ENCODE assay signal across 17 mouse cellular contexts in genomic region chr17:3243672-3244071, GRCm38 (mm10).
"Had no signal": no experiment of that assay in that cellular context is flagged by ENCODE, and none has a peak within 500 bp of the region (broad histone marks: within the 10 kb centered on the region; RNA-seq: fewer than 3 reads in every experiment).

No protein-coding gene starts in this region.

- H3K27ac ChIP-seq: limb, embryonic 12.5 days; liver, embryonic 13.5 days; lung, embryonic 15.5 days; macrophage; neural tube, embryonic 12.5 days; stomach, postnatal 0 days had no signal

- H3K4me2 ChIP-seq: limb, embryonic 12.5 days; liver, embryonic 13.5 days; lung, embryonic 15.5 days; midbrain, embryonic 11.5 days; midbrain, embryonic 15.5 days; neural tube, embryonic 12.5 days had no signal

- H3K36me3 ChIP-seq: lung, embryonic 15.5 days; midbrain, embryonic 15.5 days had no signal

- H3K9ac ChIP-seq: limb, embryonic 12.5 days; liver, embryonic 13.5 days; liver, postnatal 0 days; lung, embryonic 15.5 days; midbrain, embryonic 15.5 days; neural tube, embryonic 12.5 days had no signal

- DNase-seq: kidney, adult 18-20 months; kidney, postnatal 10 days; kidney, postnatal 4 days; liver; liver, embryonic 13.5 days; liver, postnatal 0 days; lung, postnatal 14 days; thymus, adult 18-20 months; thymus, postnatal 14 days had no signal

- H3K9me3 ChIP-seq: limb, embryonic 12.5 days; liver, embryonic 13.5 days; lung, embryonic 15.5 days; megakaryocyte, embryonic 14.5 days; midbrain, embryonic 15.5 days; neural tube, embryonic 12.5 days had no signal

- H3K4me3 ChIP-seq: limb, embryonic 12.5 days; liver, embryonic 13.5 days; lung, embryonic 15.5 days; megakaryocyte, embryonic 14.5 days; midbrain, embryonic 15.5 days; neural tube, embryonic 12.5 days had no signal

- ATAC-seq: liver, postnatal 0 days; midbrain, embryonic 15.5 days had no signal

- H3K27me3 ChIP-seq: limb, embryonic 12.5 days; liver, embryonic 13.5 days; lung, embryonic 15.5 days; megakaryocyte, embryonic 14.5 days; midbrain, embryonic 15.5 days; neural tube, embryonic 12.5 days had no signal
